Mouse (Mus musculus) heart, embryonic 11.5 days (tissue): ENCODE data around the gene Slc41a2. TPM values are rescaled to one million over a fixed set of nuclear protein-coding genes. Genes with fewer than 3 reads are reported as not detected.

Experiments used
- ATAC-seq: fragments of 200-750 bp; cut with Nextera tagmentation; replicated peaks from 2 replicates; pipeline ENCODE4 v1.8.0; 2017; ENCODE audit warnings: moderate library complexity; ENCODE audit not compliant: insufficient number of reproducible peaks, low FRiP score, low TSS enrichment
- H3K27ac ChIP-seq: fragments of 300-500 bp; sonication (generic); 2 replicates; pipeline ENCODE4 v1.5.1; 2014; ENCODE audit warnings: mild to moderate bottlenecking, low read depth, low read length
- H3K27me3 ChIP-seq: fragments of 300-500 bp; sonication (generic); 2 replicates; pipeline ENCODE4 v1.6.1; 2014; ENCODE audit warnings: mild to moderate bottlenecking, low read length, mixed read lengths; ENCODE audit not compliant: control insufficient read depth, insufficient read depth
- H3K36me3 ChIP-seq: fragments of 300-500 bp; sonication (generic); 2 replicates; pipeline ENCODE4 v1.6.1; 2014; ENCODE audit warnings: mild to moderate bottlenecking, low read length, moderate library complexity, mixed read lengths; ENCODE audit not compliant: control insufficient read depth, insufficient read depth
- H3K4me1 ChIP-seq: fragments of 300-500 bp; sonication (generic); 2 replicates; pipeline ENCODE4 v1.6.1; 2014; ENCODE audit warnings: low read length; ENCODE audit not compliant: control insufficient read depth, insufficient read depth
- H3K4me2 ChIP-seq: fragments of 300-500 bp; sonication (generic); 2 replicates; pipeline ENCODE4 v1.6.1; 2014; ENCODE audit warnings: mild to moderate bottlenecking, moderate library complexity
- H3K4me3 ChIP-seq: fragments of 300-500 bp; sonication (generic); 2 replicates; pipeline ENCODE4 v1.5.1; 2014; ENCODE audit warnings: low read depth, low read length
- H3K9ac ChIP-seq: fragments of 300-500 bp; sonication (generic); 2 replicates; pipeline ENCODE4 v1.6.1; 2014; ENCODE audit warnings: mild to moderate bottlenecking, low read depth, low read length, moderate library complexity
- H3K9me3 ChIP-seq: fragments of 300-500 bp; sonication (generic); replicated peaks from 2 replicates; pipeline ENCODE4 v1.6.1; 2016; ENCODE audit warnings: low read length; ENCODE audit not compliant: control insufficient read depth
- WGBS: fragments of 180-500 bp; shearing (Covaris S2); extraction: QIAGEN DNeasy Blood & Tissue Kit; methylation state at CpG from one replicate; pipeline ENCODE4 v1.1.7; 2014; ENCODE audit not compliant: insufficient replicate concordance; 5-methylcytosine and 5-hydroxymethylcytosine counted together
- polyA plus RNA-seq: library from polyadenylated mRNA; unstranded; fragments of >200 nt; fragmentation: Nextera tagmentation; extraction: Ambion mirVana; gene quantifications from 2 replicates; pipeline ENCODE4 v1.2.1, GENCODE M21; 2014

The Slc41a2 gene
- polyA plus RNA-seq, 1 experiment from 2014 or later = 0.33 TPM

DNA sequence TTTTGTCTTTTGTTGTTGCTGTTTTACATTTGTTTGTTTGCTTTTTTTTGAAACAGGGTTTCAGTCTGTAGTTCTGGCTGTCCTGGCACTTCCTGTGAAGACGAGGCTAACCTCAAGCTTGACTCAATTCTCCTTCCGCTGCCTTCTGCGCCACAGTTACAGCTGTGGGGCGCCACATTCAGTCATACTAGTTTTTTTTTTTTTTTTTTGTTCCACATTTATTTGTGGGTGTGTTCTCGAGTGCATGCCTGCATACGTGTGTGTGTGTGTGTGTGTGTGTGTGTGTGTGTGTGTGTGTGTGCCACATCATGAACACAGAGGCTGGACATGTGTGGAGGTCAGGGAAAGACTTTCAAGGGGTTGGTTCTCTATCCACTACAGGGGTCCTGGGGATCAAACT lies 7.3 kb downstream of the Slc41a2 start:
- peaks cover 16% of the 10 kb centered on the region for H3K27me3 ChIP-seq
- no peak for ATAC-seq
- no peak overlapping the region for H3K9ac ChIP-seq
- H3K9me3 ChIP-seq = no peaks in the 10 kb centered on the region
- H3K4me1 ChIP-seq = no peaks in the 10 kb centered on the region
- no peak overlapping the region for H3K27ac ChIP-seq
- H3K4me2 ChIP-seq = no peak overlapping the region
- WGBS = 75% methylated on average over 6 of the region's 6 CpGs
- H3K4me3 ChIP-seq = no peak overlapping the region
- H3K36me3 ChIP-seq = no peaks in the 10 kb centered on the region

DNA sequence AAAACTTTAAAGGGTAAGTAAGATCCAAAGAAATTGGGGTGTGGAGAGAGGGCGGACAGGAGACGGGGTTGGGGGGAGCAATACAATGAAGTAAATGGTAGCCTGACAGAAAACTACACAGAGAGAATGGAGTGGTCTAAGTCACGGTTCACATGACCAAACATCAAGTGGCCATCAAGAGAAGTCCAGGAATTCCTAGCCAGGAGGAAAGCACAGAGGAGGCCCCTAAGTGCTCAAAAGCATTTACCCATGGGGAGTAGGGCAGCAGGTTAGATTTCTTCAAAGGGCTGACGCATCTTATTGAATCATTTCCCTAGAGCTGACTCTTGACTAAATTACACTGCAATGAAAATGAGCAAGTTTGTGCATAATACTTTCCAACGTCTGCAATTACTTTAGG lies 8.9 kb downstream of the Slc41a2 start:
- Histone ChIP-seq H3K4me1 (no peaks in the 10 kb centered on the region), H3K9ac (no peak overlapping the region), H3K27me3 (peaks cover under 1% of the 10 kb centered on the region; the same call in 1 of the 2 replicates), H3K4me3 (no peak overlapping the region), H3K9me3 (no peaks in the 10 kb centered on the region), H3K4me2 (no peak overlapping the region), H3K36me3 (no peaks in the 10 kb centered on the region), H3K27ac (no peak overlapping the region)
- no peak for ATAC-seq
- WGBS = 79% methylated on average over 5 of the region's 5 CpGs

GRCm38 (mm10) chr10:83326648-83327285 lies 10.9 kb downstream of the Slc41a2 start:
- Histone ChIP-seq H3K4me1 (no peaks in the 10 kb centered on the region), H3K27ac (no peak overlapping the region), H3K4me2 (no peak overlapping the region), H3K27me3 (no peaks in the 10 kb centered on the region), H3K9me3 (no peaks in the 10 kb centered on the region), H3K4me3 (no peak overlapping the region), H3K9ac (no peak overlapping the region), H3K36me3 (no peaks in the 10 kb centered on the region)
- ATAC-seq = no peak
- WGBS = 83% methylated on average over 14 of the region's 14 CpGs

DNA sequence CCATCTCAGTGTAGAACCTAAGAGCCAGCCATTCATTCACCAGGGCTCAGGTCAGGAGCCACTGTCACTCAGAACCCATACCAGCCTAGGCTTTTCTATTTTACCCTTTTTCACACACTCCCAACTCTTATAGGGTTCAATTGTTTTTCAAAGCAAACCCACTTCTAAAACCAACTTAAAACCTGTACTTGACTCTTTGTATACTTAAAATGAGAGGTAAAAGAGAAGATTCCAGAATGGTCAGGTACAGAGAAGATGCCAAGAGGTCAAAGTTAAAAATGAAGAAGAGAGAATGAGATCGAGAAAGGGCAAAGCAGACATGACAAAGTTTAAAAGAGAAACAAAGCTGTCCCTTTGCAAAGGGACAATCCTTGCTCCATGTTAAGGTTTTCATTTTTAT lies 11.8 kb downstream of the Slc41a2 start:
- Histone ChIP-seq H3K9ac (no peak overlapping the region), H3K4me2 (no peak overlapping the region), H3K4me3 (no peak overlapping the region), H3K27me3 (no peaks in the 10 kb centered on the region), H3K27ac (no peak overlapping the region), H3K9me3 (no peaks in the 10 kb centered on the region), H3K4me1 (no peaks in the 10 kb centered on the region), H3K36me3 (no peaks in the 10 kb centered on the region)
- no peak for ATAC-seq
- 85% methylated on average over 1 of the region's 1 CpGs for WGBS

DNA sequence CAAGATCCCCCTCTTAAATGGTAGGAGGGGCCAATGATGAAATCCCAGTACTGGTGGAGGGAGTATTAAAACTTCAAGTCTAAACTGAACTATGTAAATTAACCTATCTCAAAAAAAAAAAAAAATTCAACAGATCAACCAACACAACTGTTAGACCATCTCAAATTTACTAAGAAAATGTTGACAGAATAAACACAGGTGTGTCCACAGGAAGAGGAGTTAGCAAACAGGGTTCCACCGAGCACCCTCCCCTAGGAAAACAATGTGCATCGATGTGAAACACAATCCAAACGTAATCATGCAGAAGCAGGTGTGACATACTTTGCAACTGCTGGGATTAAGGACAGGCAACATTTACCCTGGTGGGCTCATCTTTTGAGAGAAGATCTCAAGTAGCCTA lies 12.8 kb downstream of the Slc41a2 start:
- H3K4me1 ChIP-seq = no peaks in the 10 kb centered on the region
- no peak overlapping the region for H3K4me3 ChIP-seq
- no peak overlapping the region for H3K4me2 ChIP-seq
- H3K27me3 ChIP-seq = no peaks in the 10 kb centered on the region
- WGBS = 78% methylated on average over 3 of the region's 3 CpGs
- no peaks in the 10 kb centered on the region for H3K9me3 ChIP-seq
- no peak overlapping the region for H3K27ac ChIP-seq
- H3K36me3 ChIP-seq = no peaks in the 10 kb centered on the region
- ATAC-seq = no peak
- H3K9ac ChIP-seq = no peak overlapping the region

DNA sequence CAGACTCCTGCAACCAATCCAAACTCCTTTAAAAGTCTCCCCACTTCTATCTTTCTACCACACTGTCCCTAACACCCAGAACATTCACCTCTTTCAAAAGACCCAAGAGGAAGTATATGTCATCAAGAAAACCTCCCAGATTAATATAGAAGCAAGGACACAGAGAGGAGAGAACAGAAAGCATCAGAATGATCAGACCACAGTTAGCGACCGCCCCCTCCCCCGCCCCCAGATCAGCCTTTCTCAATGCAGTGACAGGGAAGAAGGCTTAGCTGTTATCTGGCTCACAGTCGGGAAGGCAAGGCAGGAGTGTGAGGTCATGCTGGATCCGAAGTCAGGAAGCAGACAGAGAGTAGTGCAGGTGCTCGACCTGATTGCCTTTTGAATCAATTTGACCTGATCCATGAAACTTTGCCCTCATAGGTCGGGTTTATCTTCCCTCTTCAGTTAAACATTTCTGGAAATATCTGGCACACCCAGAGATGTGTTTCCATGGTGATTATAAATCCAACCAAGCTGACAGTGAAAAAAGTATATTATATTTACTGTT lies 15.1 kb downstream of the Slc41a2 start:
- H3K36me3 ChIP-seq = no peaks in the 10 kb centered on the region
- WGBS = 30% methylated on average over 7 of the region's 7 CpGs
- ATAC-seq = no peak

DNA sequence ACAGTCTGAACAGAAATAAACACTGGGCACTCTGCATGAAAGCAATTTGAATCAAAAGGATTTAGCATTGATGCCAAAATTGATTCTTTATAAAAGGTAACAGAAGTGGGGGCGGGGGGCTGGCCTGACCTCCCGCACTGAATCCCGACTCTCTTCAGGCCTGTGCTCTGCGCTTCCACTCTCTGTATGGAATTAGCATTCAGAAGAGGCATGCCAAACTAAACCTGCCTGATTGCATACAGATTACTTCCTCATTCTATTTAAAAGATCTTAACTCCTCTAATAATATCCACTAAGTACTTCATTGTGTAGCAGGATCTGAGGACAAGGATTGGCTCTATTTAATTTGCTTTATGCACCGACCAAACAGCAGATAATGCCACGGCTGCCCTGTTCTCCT lies 16.2 kb downstream of the Slc41a2 start:
- Histone ChIP-seq H3K36me3 (no peaks in the 10 kb centered on the region), H3K9me3 (no peaks in the 10 kb centered on the region), H3K4me1 (no peaks in the 10 kb centered on the region), H3K27me3 (no peaks in the 10 kb centered on the region), H3K27ac (no peak overlapping the region), H3K9ac (no peak overlapping the region), H3K4me3 (no peak overlapping the region), H3K4me2 (no peak overlapping the region)
- 83% methylated on average over 6 of the region's 6 CpGs for WGBS
- no peak for ATAC-seq

More for the DNA sequence above, 15.1 kb downstream of the Slc41a2 start:
- Histone ChIP-seq H3K9ac (no peak overlapping the region), H3K27me3 (no peaks in the 10 kb centered on the region), H3K4me1 (no peaks in the 10 kb centered on the region), H3K4me2 (no peak overlapping the region), H3K4me3 (no peak overlapping the region), H3K27ac (no peak overlapping the region), H3K9me3 (no peaks in the 10 kb centered on the region)

DNA sequence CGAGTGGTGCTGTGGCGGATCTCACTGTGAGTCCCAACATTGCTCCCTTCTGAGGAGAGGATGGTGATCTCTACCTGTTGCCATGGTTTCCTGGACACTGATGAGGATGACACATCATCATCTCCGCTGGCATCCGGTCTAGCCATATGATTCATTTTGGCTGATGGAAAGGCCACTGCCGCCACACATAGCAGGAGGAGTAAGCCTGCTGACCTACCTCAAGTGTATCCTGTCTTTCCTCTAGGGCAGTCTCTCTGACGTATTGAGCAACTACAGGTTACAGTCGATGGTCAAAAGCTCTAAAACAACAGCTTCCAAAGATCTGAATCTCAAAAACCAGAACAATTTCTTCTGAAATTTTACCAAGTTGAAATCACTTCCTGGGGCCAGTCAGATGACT lies 16.8 kb downstream of the Slc41a2 start:
- H3K27me3 ChIP-seq = no peaks in the 10 kb centered on the region
- no peaks in the 10 kb centered on the region for H3K4me1 ChIP-seq
- ATAC-seq = no peak
- no peaks in the 10 kb centered on the region for H3K36me3 ChIP-seq
- H3K27ac ChIP-seq = no peak overlapping the region
- H3K4me2 ChIP-seq = no peak overlapping the region
- 84% methylated on average over 7 of the region's 7 CpGs for WGBS
- H3K9me3 ChIP-seq = no peaks in the 10 kb centered on the region
- H3K9ac ChIP-seq = no peak overlapping the region
- H3K4me3 ChIP-seq = no peak overlapping the region

DNA sequence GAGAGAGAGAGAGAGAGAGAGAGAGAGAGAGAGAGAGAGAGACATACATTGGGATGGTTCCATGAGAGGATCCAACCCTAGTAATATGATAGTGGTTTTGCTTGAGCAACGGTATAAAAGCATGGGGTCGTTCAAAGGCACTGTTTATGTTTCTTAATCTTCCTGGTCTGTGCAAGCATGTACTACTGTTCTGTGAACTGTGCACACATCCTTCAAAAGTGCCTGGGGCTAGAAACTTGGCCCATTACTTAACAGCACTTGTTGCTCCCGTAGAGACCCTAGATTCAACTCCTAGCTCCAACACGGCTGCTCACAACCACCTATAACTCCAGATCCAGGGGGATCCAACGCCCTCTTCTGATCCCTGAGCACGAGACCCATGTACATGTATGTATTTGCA lies 17.3 kb downstream of the Slc41a2 start:
- H3K9me3 ChIP-seq = no peaks in the 10 kb centered on the region
- ATAC-seq = no peak
- no peak overlapping the region for H3K4me3 ChIP-seq
- 73% methylated on average over 6 of the region's 6 CpGs for WGBS
- H3K27ac ChIP-seq = no peak overlapping the region
- no peak overlapping the region for H3K4me2 ChIP-seq
- H3K27me3 ChIP-seq = no peaks in the 10 kb centered on the region
- H3K36me3 ChIP-seq = no peaks in the 10 kb centered on the region
- H3K9ac ChIP-seq = no peak overlapping the region
- no peaks in the 10 kb centered on the region for H3K4me1 ChIP-seq
